Mouse (Mus musculus): ENCODE measurements around the gene Tsc22d3.
A peak's percentile ranks its signal among the peaks of the same experiment; 100 is the strongest.
"Not testable (repeated sequence)": the region's sequence is repeated elsewhere in the genome, so short reads cannot be mapped to it uniquely, and the experiment has no call there.

Tsc22d3 gene

DNA sequence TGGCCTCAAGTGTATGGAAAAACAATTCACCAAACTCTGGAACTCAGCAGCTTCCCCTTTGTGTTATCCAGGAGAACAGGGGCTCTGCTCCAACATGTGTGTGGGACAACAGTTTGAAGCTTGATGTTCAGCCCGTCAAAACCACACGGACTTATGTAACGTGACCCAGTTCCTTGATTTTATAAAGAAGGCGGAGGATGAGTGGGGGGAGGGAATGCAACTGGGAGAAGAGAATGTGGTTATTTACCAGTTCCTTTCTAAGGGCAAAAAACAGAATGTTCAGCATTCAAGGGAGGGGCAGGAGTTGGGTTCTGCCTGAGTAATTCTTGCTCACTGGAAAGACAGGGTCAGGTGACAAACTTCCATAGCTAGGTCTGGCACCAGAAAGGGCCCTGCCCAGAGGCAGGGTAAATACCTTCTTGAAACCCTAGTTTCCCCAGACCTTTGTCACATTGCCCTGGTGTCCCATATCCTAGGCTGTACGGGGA, 71.3 kb downstream of the Tsc22d3 start:
- DNase-seq (ENCODE audit: low spot score in 2 of 2), result no peak

DNA sequence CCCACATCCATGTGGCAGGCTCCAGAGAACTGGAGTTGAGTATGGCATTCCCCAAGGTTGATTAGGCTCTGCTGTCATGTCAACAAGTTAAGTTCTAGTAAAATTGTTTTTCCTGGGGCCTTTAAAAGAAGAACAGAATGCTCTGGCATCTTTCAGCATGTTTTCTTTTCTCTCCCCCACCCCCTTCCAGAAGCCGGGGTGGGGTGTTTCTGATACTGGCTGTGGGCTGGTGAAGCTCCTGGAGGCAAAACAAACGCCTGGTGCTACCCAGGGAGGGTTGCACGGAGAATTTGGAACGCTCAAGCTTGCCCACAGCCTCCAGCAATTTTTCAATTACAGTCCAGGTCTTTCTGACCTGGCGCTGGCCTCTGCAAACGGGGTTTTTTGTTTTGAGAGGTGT, 73.2 kb downstream of the Tsc22d3 start:
- DNase-seq (ENCODE audit: low spot score in 2 of 2), result no peak

DNA sequence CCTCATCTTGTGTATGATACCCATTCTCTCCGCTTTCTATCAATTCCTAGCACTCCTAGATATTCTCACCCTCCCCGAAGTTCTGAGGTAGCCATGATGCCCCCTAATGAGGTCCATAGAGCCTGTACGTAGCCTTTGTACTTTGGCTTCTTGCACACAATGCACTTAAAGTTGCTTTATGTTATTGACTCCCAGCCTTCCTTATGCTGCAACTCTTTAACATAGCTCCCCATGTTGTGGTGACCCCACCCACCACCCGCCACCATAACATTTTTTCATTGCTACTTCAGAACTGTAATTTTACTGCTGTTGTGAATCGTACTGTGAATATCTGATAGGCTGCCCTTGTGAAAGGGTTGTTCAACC, 74.2 kb downstream of the Tsc22d3 start:
- DNase-seq (ENCODE audit: low spot score in 2 of 2), result no peak

DNA sequence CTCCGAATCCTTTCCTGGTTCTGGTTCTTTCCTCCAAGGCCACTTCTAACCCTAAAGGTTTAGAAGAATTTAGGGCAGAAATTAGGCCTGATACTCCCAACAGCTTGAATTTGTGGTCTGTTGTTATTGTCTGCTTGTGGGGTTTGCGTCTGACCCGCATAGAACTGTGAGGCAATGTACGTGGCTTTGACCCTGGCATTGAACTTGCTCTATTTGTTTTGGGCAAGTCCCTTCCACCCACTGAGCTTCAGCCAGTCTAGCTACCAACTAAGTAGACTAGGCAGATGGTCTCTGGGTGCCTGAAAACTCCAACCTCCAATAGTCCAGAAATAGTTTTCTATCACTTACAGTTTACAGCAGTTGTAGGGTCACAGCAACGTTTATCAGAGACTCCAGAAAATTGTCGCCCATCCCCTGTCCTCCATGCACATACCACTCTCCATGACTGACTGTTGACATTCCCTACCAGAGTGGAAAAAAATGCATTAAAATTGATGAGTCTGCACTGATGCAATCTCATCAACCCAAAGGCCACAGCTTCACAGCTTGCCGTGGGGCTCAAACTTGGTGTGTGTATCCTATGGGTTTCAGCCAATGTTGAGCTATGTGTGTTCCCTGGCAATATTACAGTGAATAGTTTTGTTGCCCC, 74.7 kb downstream of the Tsc22d3 start:
- no peak for DNase-seq (ENCODE audit: low spot score in 2 of 2)

DNA sequence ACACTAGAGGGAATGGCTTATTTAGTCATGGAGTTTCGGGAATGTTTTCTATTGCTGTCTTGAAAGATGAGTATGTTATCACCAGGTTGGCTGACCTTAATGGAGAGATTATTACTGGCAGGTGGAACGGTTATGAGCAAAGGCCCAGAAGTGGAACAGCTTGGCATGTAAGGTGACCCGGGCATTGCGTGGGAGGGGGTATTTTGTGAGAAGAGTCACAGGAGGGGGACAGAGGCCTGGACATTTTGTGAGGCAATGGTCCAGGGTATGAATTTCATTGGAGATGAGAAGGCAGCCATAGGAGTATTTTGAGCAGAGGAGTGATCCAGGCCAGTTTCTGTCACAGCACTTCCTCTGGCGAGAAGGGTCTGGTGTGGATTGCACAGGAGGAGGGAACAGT, 76.2 kb downstream of the Tsc22d3 start:
- DNase-seq (ENCODE audit: low spot score in 2 of 2), result no peak

DNA sequence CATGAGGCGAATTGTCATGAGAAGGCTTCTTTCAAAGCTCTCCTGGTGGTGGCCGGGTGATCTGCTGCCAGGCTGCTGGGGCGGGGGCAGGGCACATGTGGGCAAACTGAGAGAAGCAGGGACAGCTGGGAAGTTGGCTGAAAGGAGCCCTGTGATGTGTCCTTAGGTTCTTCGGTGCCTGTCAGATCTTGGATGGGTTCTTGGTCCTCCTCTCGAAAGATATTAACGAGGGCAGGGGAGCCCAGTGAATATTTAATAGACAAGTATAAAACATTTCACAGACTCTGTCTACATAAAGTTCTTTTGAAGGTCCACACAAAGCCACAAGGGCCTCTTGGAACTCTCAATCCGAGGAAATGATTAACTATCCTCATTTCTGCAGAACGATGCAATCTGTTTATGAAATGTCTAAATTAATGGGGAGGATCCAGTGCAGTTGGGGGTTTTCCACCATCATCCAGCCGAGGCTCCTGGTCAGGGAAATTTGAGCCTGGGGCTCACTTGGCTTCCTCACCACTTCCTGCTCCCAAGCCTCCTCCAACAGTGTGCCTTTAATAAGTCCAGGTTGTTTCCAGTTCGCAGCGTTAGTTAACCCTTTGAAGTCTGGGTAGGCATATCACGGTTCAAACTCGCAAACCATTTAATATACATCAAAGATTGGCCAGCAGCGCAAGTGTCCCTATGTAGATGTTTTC, 78.2 kb downstream of the Tsc22d3 start:
- DNase-seq (ENCODE audit: low spot score in 2 of 2), result no peak

DNA sequence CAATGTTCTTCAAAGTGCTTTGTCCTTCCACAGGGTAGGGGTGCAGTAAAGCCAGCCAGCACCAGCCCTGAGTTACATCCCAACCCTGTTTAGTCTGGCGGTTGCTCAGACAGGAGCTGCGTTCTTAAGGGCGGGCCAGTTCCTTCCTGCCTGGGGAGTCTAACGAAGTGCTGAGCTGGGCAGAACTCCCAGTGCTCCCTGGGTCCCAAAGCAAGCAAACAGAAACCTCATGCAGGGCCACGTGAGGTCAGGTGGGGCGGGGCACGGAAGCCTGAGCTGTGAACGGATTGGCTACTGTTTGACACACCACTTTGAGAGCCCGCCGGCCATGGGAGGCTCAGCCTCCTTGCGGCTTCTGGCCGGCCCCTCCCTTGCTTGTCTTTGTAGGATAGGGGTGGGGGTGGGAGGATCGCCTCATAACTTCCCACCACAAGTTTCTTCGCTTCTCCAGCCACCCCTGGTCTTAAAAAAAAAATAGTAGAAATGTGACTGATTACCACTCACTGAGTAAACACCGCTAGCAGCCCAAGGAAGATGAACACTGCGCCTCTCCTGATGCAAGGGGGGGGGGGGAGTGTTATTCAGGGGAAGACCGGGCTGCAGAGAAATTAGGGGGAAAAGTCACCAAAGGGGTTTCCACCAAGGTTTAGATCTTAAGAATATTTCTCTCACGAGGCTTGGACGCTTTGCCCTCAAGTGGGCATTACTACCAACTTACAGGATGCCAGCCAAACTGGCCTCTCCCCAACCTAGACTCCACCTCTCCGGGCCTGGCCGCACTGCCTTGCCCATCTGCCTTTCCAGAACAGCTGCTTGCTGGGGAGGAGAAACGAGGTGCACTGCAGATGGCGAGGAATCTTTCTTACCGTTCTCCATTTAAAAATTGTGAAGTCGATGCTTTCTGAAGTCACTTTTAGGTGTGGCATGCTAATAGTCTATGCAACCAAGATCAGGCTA, 80.0 kb downstream of the Tsc22d3 start:
- peak; percentile 77 to 85 for DNase-seq (ENCODE audit: low spot score in 2 of 2)

DNA sequence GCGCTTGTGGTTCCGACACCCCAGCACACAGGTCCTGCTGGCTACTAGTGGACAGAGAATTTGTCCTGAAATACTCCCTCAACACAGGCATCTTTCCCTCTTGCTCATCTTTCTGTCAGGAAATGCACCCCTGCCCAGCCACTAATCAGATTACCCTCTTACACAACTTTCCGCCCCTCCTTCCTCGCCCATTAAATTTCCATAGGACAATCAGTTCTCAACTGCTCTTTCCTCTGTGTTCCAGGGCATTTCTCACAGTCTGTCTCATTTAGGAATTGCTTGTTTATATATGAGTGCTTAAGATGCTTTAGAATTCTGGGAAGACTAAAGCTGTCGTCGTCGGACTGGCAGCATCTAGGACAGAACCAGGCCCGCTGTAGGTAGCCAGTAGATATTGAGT, 82.1 kb downstream of the Tsc22d3 start:
- no peak for DNase-seq (ENCODE audit: low spot score in 2 of 2)

DNA sequence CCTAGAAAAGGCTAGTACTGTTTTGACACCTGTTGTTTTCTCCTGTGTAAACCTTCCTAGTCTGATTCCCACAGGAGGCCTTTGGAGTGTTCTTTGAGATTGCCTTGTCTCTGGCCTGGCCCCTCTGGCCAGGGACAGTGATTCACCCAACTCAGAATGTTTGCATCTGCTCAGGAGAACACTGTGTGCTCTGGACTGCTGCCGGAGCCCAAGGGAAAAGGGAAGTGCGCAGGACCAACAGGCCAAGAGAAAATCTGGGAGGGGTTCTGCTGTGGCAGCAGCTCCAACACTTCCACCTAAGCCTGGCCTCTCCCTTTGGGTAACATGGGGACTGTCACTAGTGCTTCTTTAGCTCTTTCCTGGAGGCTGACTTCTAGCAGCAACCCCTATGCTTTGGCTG, 87.1 kb downstream of the Tsc22d3 start:
- no peak for DNase-seq (ENCODE audit: low spot score in 2 of 2)

DNA sequence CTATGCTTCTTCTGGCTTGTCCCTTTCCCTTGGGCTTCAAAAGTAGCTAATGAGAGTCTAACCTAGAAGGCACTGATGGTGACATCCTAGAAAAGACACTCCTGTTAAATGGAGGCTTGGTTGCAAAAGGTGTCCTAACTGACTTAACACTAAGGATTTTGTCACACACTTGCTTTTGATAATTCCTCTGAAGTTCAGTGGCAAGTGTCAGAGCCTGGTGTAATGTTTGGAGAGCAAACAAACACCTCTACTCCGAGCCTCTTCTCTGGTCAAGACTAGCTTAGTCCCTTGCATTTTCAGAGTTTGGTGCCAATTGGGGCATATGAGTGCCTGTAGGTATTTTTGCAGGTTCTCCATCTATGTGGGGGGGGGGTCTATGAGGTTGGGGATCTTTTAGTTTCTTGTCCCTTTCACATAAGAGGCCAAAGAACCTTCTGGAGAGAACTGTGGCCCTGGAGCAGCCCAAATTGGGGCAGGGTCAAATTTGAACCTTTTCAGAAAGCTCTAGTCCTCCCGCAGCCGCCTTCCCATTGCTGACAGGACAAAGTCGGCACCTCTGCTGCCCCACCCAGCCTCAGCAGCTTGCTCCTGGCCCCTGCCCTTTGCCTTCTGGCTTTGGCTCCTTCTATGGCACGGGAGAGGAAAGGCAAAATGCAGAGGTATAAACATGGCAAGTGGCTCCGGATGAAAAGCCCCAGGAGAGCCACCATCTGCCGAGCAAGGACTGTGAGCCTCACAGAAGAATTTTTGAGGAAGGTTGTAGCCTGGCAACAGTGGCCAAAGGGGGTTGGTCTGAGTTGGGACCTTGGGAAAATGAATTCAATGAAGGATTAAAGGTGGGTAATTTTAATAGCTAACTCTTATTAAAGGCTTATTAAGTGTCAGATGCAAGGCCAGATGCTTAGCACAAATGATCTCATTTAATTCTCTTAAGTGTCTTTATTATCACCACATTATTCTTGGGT, 88.5 kb downstream of the Tsc22d3 start:
- no peak for DNase-seq (ENCODE audit: low spot score in 2 of 2)

DNA sequence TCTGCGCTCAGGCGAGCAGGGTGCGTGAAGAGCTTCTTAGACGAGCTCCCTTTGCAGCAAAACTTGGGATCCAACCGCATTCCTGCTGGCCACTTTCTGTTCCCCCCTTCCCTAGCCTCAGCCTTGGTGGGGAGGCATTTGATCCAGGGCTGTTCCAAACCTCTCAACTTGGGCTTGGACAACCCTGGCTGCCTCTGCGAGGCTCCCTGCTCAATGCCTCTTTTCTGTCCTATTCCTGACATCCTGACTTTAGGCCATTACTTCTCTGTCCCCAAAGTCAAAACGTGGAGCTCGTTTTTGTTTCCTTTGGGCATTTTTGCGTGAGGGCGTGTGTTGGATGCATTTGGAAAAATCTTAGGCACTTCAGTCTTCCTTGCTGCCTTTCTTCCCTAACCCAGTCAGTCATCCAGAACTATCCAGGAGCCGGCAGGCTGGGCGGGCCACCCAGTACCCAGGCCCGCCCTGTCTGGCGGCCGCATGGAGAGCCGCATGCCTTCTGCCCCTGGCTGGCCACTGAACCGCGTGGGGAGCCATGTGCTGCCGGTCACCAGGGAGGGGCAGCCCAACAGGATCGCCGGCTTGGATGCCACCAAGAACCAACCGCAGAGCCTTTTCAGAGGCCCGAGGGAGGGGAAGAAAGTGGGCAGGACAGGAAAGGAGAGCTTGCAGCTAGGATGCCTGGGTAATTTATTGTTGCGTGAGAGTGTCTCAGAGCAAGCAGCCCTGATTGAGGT, 89.6 kb downstream of the Tsc22d3 start:
- DNase-seq (ENCODE audit: low spot score in 2 of 2), result peak in 1 of 2 experiments; percentile 68

DNA sequence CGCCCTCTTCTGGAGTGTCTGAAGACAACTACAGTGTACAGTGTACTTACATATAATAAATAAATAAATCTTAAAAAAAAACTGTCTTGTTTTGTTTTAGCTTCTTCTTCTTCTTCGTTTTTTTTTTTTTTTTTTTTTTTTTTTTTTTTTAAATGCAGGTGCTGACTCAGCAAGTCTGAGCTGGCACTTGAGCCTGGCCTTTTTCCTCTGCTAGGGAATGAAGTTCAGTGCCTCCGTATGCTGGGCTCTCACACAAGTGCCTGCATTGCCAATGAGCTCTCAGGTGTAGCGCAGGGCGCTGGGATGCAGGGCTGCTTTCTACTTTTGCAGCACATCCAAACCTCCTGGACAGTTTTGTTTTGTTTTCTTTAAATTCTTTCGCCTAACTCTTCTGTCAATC, 90.6 kb downstream of the Tsc22d3 start:
- DNase-seq (ENCODE audit: low spot score in 2 of 2), result no peak

DNA sequence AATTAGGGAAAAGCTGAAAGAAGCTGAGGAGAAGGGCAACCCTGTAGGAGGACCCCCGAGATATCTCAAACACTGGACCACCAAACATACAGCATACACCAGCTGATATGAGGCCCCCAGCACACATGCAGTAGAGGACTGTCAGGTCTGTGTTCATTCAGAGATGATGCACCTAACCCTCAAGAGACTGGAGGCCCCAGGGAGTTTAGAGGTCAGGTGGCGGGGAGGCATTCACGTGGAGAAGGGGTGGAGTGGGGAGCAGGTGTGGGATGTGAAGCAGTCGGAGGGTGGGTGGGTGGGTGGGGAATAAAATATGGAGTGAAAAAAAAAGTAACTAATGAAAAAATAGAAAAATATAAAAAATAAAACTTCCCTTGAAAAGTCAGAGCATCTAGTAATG, 91.7 kb downstream of the Tsc22d3 start:
- not testable (repeated sequence) for DNase-seq (ENCODE audit: low spot score in 2 of 2)

DNA sequence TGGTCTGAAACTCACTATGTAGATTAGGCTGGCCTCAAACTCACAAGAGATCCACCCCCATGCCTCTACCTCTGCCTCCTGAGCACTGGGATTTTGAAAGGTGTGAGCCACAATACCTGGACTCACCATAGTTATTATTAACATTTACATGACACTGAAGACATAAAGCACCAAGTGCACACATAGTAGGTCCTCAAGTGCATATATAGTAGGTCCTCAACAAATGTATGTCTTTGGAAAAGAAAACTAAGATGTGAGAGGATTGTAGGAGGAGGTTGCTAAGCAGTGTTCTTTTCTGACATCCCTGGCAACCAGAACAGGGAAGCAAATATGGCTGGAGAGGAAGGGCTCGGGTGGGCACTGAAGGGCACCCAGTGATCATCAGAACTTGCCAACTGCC, 93.1 kb downstream of the Tsc22d3 start:
- no peak for DNase-seq (ENCODE audit: low spot score in 2 of 2)

DNA sequence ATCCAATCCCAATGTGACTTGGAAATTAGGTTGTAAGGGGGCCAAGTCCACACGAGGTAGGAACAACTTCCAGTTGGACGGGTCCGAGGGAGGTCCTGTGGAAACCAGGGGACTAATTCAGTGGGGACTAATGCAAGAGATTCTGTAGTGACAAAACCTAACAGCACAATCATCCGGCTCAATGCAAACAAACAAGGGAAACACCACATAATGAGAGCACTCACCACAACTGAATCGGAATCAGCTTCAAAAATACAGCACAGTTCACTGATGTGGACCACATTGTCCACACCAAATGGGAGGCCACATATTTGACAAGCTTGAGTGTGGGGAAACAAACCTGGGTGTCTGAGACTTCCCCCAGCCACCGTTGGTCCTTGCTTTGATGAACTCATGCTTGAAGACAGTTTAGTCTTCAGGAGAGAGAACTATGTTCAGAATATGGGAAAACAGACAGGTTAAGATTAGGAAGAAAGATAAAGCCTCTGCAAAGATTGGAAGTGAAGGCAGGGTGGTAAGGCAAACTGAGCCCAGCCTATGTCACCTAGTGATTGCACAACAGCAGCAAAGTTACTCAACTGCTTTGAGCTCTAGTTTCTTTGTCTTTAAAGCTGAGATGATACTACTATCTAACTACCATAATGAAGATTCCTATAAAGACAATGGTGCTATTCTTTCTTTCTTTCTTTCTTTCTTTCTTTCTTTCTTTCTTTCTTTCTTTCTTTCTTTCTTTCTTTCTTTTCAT, 93.9 kb downstream of the Tsc22d3 start:
- no peak for DNase-seq (ENCODE audit: low spot score in 2 of 2)

DNA sequence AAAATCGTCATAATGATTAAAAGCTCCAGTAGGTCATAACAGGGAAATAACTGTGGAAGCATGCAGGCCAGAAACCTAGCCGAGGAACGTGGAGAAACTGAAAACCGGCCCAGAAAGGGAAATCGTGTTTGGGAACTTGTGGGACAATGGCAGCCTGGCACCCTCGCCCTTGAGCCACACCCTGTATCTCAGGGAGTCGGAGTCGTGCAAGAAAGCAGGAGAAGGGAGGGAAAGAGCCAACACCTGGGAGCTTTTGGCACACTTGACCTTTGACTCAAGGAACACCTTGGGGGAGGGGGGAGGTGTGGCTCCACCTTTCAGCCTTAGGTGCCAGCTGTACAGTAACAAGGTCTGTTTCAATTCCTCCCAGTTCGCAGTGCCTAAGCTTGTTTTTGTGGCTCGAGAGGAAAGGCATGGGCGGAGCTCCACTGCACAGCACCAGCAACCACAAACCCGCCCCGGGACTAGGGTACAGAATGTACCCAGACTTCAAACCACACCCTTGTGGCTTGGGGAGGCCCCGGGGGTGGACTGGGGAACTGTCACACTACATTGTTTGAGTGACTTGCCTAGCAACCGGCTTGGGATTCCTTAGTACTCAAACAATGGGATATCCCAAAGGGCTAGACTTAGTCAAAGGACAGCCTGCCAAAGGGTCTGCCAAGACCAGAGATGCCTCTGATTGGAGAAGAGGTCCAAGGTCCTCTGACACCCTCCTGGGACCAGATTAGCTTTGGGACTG, 94.8 kb downstream of the Tsc22d3 start:
- DNase-seq (ENCODE audit: low spot score in 2 of 2), result peak; percentile 80 to 85

DNA sequence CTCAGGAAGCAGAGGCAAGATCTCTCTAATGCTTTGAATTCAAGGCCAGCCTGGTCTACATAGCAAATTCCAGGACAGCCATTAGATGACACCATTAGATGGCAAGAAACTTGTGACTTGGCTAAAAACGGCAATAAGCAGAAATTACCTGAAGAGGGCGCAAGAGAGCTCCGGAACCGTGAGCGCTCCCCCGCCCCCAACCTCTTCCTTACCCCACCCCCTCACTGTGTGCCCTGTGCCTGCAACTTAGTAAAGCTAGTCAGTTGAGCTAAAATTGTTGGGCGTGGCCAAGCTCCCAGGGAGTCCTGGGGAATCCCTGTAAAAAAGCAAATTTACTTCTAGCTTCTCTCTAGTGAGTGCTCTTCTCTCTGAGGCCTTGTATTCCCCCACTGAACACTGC, 96.6 kb downstream of the Tsc22d3 start:
- peak; percentile 71 to 84 for DNase-seq (ENCODE audit: low spot score in 2 of 2)

DNA sequence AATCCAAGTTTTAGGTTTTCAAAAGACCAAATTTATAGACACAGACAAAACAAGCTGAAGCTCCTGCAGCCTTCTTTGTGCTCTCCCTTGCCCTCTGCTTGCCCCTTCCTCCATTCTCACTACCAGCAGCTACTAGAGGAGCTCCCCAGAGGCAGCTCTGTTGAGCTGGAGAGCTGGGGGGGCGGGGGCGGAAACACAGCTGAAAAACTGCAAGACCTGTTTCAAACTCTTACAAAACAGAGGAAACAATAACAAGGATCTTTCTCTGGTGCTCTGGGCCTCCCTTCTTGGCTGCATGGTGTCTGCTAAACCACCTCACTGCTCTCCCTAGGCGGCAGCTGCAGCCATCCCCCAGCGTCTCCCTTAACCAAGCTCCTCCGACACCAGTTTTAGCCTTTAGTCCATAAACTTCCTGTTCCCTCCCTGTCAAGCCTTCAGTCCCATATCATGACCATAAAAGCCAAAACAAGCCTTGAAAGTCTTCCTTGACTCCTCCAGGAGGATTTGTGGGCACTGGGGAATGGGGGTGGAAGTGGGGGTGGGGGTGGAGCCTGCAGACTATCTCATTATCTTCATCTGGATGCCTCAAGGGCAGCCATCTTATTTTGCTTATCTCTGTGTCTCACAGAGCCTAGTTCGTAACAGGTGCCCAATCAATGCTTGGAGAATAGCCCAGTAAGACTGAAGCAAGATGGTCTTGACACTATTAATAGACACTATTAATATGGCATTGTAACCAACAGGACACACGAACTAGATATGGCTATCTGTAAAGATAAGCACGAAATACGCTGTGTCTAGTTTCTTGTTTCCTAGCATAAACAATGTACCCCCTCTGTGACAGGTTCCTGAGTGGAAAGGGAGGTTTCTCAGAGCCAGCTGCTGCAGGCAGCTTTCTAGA, 98.8 kb downstream of the Tsc22d3 start:
- peak in 1 of 2 experiments; percentile 33 for DNase-seq (ENCODE audit: low spot score in 2 of 2)
